Mouse (Mus musculus): ENCODE measurements around the gene Tmprss2.

- no peak for TF ChIP-seq POLR2A (IDR thresholded peaks at IDR 0.05; ENCODE audit: low read depth, low read length)
- TF ChIP-seq CTCF (conservative IDR thresholded peaks at IDR 0.05; ENCODE audit: insufficient read depth, insufficient read length, low read depth, low read length), result no peak
These were observed 12.2 kb upstream of the Tmprss2 start for GRCm38 (mm10) chr16:97623166-97623565.

Measured in kidney, adult 2 months (tissue).